Mouse (Mus musculus) cerebellum, adult 8-10 months (tissue): Measurements from ENCODE around the gene Wee2.

Experiments used
- DNase-seq: peaks from one replicate; pipeline ENCODE4 v3.0.0; 2022

Gene Wee2

GRCm38 (mm10) chr6:40438936-40439335, at the start of gene Wee2:
Wee2 (plus strand) TSS chr6:40439088.
- no peak for DNase-seq

- no peak for DNase-seq
These were observed 47.9 kb upstream of the Wee2 start for GRCm38 (mm10) chr6:40390975-40391374.

- peak; percentile 79 for DNase-seq
These were observed 45.7 kb upstream of the Wee2 start for GRCm38 (mm10) chr6:40393213-40393612.

GRCm38 (mm10) chr6:40402031-40402430, 36.9 kb upstream of the Wee2 start:
- DNase-seq: no peak

- peak; percentile 90 for DNase-seq
These were observed 35.1 kb upstream of the Wee2 start for GRCm38 (mm10) chr6:40403640-40404285.

- no peak for DNase-seq
These were observed 27.8 kb upstream of the Wee2 start for GRCm38 (mm10) chr6:40411085-40411484.

GRCm38 (mm10) chr6:40413046-40413445, 25.8 kb upstream of the Wee2 start:
- peak; percentile 64 for DNase-seq

GRCm38 (mm10) chr6:40413565-40413964, 25.3 kb upstream of the Wee2 start:
- DNase-seq: no peak

- no peak for DNase-seq
These were observed 23.1 kb upstream of the Wee2 start for GRCm38 (mm10) chr6:40415799-40416198.

- DNase-seq: no peak
These were observed 20.5 kb upstream of the Wee2 start for GRCm38 (mm10) chr6:40418386-40418785.

- no peak for DNase-seq
These were observed 17.8 kb upstream of the Wee2 start for GRCm38 (mm10) chr6:40421099-40421498.

- DNase-seq: no peak
These were observed 15.9 kb upstream of the Wee2 start for GRCm38 (mm10) chr6:40423013-40423412.

- DNase-seq: no peak
These were observed 15.1 kb upstream of the Wee2 start for GRCm38 (mm10) chr6:40423774-40424173.

GRCm38 (mm10) chr6:40427441-40427840, 11.4 kb upstream of the Wee2 start:
- DNase-seq: peak; percentile 48

GRCm38 (mm10) chr6:40428696-40429095, 10.2 kb upstream of the Wee2 start:
- peak; percentile 51 for DNase-seq

GRCm38 (mm10) chr6:40429521-40429931, 9.4 kb upstream of the Wee2 start:
- DNase-seq: peak; percentile 78

GRCm38 (mm10) chr6:40430251-40430650, 8.6 kb upstream of the Wee2 start:
- DNase-seq: peak; percentile 21

- peak; percentile 62 for DNase-seq
These were observed 8.0 kb upstream of the Wee2 start for GRCm38 (mm10) chr6:40430878-40431277.

- DNase-seq: peak; percentile 87
These were observed 7.5 kb upstream of the Wee2 start for GRCm38 (mm10) chr6:40431356-40431755.

- no peak for DNase-seq
These were observed 7.1 kb upstream of the Wee2 start for GRCm38 (mm10) chr6:40431812-40432211.

GRCm38 (mm10) chr6:40432346-40433275, 6.3 kb upstream of the Wee2 start:
- peak; percentile 84 for DNase-seq

- DNase-seq: peak; percentile 41
These were observed 4.2 kb upstream of the Wee2 start for GRCm38 (mm10) chr6:40434697-40435096.

- DNase-seq: peak; percentile 70
These were observed 3.5 kb upstream of the Wee2 start for GRCm38 (mm10) chr6:40435151-40436046.
